Mouse (Mus musculus): ENCODE measurements at regions not wholly inside any gene's neighbourhood (a gene's known extent, or its start where the extent isn't known, plus 50 kb on each side); places are given as distances from the start of the nearest gene placed in this dataset.

GRCm38 (mm10) chr10:9087171-9087570 lies 201.3 kb upstream of the Sash1 start:
- TF ChIP-seq GATA1 (IDR thresholded peaks at IDR 0.05; ENCODE audit: borderline replicate concordance, low read length) (no peak), FLI1 (IDR thresholded peaks at IDR 0.05; ENCODE audit: low read length) (no peak)

All from megakaryocyte, embryonic 14.5 days (primary cell).